Mouse (Mus musculus) urinary bladder, postnatal 0 days (tissue): ENCODE measurements around the gene Gm21988. TPM values are rescaled to one million over a fixed set of nuclear protein-coding genes. Genes with fewer than 3 reads are reported as not detected.

Experiments
- microRNA counts: library from miRNA; unstranded; fragments of <30 nt; microRNA quantifications from one replicate; lab custom pipeline; 2016
- microRNA-seq: library from miRNA; unstranded; fragments of <30 nt; microRNA quantifications from one replicate; pipeline ENCODE4, GENCODE M21; 2016
- polyA plus RNA-seq: library from polyadenylated mRNA; unstranded; fragments of >200 nt; fragmentation: Nextera tagmentation; extraction: Ambion mirVana; gene quantifications from 2 replicates; pipeline ENCODE4 v1.2.1, GENCODE M21; 2015

Gm21988 gene
- polyA plus RNA-seq, result 6.7 and 7.6 TPM in 2 replicates

DNA sequence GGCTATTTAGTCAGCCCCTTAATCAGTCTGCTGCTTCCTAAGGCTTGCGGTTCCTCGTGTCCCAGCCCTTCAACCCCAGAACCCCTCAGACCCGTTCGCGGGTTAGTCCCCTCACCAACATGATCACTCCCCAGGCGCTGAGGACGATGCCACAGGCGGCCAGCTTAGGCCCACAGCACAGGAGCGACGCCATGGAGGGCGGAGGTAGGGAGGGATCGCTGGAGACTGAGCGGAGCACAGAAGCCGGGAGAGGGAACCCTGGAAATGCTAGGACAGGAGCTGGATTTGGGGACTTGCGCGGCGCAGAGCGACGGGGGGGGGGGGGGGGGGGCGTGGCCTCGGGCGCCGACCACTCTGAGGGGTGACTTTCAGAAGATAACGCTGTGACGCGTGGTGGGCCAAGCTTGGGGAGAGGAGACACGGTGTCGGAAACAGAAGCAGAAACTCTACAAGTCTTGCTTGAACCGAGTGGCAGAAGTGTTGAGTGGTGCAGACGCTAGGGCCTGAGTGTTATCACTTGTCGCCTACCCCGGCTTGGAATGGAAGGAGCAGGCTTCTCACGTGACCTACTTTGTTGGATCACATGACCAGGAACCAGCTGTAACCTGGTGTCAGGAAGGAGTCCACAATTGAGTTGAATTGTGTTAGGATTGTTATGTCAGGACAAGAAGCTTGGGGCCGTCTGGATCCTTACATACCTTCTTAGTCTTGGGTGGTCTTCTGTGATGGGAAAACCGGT, at the start of gene Gm21988, which contains the start of gene Rnasek:
Gm21988 (minus strand) TSS at position 290 of the 739 bp plus-strand sequence.
Rnasek (minus strand) TSS at position 302 of the 739 bp plus-strand sequence.

DNA sequence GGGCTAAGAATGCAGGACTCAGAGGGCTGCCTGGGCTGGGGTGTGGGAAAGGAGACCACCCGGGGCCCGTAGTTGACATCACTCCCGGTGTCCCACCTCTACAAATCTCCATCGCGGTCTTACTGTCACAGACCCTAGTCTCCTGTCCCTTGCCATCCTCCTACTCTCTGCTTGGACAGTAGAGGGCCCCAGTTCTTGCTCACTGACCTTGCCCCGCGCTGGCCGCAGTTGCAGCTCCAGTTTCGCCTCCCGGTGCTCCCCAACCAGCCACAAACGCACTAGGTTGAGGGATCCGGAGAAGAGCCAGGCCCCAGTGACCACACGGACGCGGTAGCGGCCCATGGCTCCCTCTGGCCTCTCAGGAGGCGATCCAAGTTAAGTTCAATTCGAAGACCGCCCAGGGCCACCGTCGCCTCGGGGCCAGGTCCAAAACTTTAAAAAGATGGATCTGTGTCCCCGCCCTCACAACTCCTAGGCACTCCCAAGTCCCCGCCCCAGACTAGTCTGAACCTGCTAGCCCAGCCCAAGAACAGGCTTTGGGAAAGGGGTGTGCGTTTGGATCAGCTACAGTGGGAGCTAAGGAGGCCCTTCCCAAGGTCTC, 15.4 kb upstream of the Gm21988 start, which contains the start of gene Alox12:
Alox12 (minus strand) TSS at position 423 of the 601 bp plus-strand sequence.

GRCm38 (mm10) chr11:70237457-70238167, 2.0 kb downstream of the Gm21988 start, which contains the start of gene 0610010K14Rik:
Gene 0610010K14Rik, minus strand, starts transcription at chr11:70237914.

DNA sequence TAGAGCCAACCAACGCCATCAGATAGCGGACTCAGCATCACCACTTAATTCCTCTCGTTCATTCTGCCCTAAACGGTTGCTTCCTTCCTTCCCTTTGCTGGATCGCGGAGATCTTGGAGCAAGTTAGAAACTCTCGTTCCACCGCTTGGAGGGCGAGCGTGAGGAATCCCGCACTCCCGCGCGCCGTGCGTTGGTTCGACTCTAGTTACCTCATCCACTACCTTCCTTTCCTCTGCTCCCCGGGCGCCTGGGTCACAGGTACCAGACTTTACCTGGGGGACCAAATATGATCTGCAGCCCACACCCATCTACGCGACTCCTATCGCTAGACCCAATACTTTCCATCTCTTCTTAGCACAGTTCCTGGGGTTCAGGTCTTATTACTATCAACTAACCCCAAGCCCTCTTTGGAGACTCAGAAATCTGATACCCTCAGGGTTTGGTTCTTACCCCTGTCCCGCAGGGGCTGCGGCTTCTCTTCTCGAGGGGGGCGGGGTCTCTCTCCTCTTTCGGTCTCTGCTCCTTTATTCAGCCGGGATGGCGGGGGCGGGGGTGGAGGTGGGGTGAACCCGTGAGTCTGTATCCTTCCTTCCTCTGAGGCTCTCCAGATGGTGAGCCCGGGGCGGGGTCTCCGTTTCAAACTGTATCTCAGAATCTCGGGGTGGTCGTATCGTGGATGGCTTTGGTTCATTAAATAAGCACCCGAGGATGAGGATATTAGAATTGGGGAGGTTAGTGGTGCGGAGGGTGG, 10.2 kb downstream of the Gm21988 start, which contains the start of gene Bcl6b:
Bcl6b (minus strand) TSS at position 539 of the 751 bp plus-strand sequence.

GRCm38 (mm10) chr11:70220731-70221602, 18.7 kb downstream of the Gm21988 start, which contains the start of gene Slc16a13:
Gene Slc16a13, minus strand, starts transcription at chr11:70221064.

DNA sequence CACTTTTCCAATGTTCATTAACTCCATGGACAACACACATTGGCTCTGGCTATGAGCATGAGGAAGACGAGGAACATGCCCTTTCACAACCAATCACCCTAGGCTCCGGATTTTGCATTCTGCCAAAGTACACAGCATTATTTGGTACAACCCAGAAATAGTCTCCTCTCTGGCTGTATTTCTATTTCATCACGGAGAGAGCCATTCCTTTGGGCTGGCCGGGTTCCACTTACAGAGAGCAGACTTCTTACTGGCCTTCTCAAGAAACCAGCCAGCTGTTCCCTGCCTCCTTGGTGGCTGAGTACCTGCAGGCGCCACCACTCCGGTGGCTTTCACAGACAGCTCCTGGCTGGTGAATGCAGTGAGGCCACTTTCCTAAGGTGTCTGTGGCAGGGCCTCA, 27.2 kb downstream of the Gm21988 start, which contains the start of gene Slc16a11:
Slc16a11 (plus strand) TSS at position 330 of the 400 bp plus-strand sequence.

MicroRNAs within 50 kb of the gene (microRNA counts, 519-probe panel; counts per million panel counts)
- microRNA mmu-miR-195 (lab: Ali Mortazavi, UCI) (2,976 counts per million, percentile 46 among the panel's probes with 10 or more counts), microRNA mmu-miR-497 (lab: Ali Mortazavi, UCI) (2,929 counts per million, percentile 44 among the panel's probes with 10 or more counts)

Small RNA genes lying within 50 kb of the gene (microRNA-seq; reads per million reads assigned to microRNA genes)
- gene Mir195a, result 4,110 reads per million, percentile 87 among the genes with 10 or more reads in this experiment
- not detected for gene Mir497
- not detected for gene Mir497b

Other genes starting within 250 kb of the Gm21988 start
- gene Gabarap, start 248.7 kb downstream of the Gm21988 start, polyA plus RNA-seq, result 483 and 506 TPM in 2 replicates
- 46.2 and 46.3 TPM in 2 replicates for gene Phf23, start 244.1 kb downstream of the Gm21988 start, polyA plus RNA-seq
- 13.4 and 13.8 TPM in 2 replicates for gene Dvl2, start 239.2 kb downstream of the Gm21988 start, polyA plus RNA-seq
- gene Acadvl, start 224.4 kb downstream of the Gm21988 start, polyA plus RNA-seq, result 89.2 and 94.2 TPM in 2 replicates
- 4.8 and 5.2 TPM in 2 replicates for gene Dlg4, start 222.9 kb downstream of the Gm21988 start, polyA plus RNA-seq
- 0.23 and 0.55 TPM in 2 replicates for gene Asgr1, start 185.7 kb downstream of the Gm21988 start, polyA plus RNA-seq
- gene Asgr2, start 147.2 kb downstream of the Gm21988 start, polyA plus RNA-seq, result not detected in 2 replicates
- gene Mgl2, start 109.5 kb downstream of the Gm21988 start, polyA plus RNA-seq, result 0.58 and 0.90 TPM in 2 replicates
- gene Clec10a, start 83.6 kb downstream of the Gm21988 start, polyA plus RNA-seq, result 1.6 and 2.0 TPM in 2 replicates
- 0.87 and 1.5 TPM in 2 replicates for gene Slc16a11, start 27.1 kb downstream of the Gm21988 start, polyA plus RNA-seq
- gene Slc16a13, start 18.8 kb downstream of the Gm21988 start, polyA plus RNA-seq, result 3.1 and 4.4 TPM in 2 replicates
- 3.7 and 4.7 TPM in 2 replicates for gene Bcl6b, start 10.0 kb downstream of the Gm21988 start, polyA plus RNA-seq
- 95.7 and 103 TPM in 2 replicates for gene 0610010K14Rik, start 1.9 kb downstream of the Gm21988 start, polyA plus RNA-seq
- gene Rnasek, start within 50 bp of the Gm21988 start, polyA plus RNA-seq, result 285 and 308 TPM in 2 replicates
- gene Alox12, start 15.5 kb upstream of the Gm21988 start, polyA plus RNA-seq, result 2.3 and 3.6 TPM in 2 replicates
- gene Alox12e, start 82.8 kb upstream of the Gm21988 start, polyA plus RNA-seq, result 0.16 and 0.17 TPM in 2 replicates
- gene Alox15, start 112.2 kb upstream of the Gm21988 start, polyA plus RNA-seq, result 0.71 and 1.2 TPM in 2 replicates
- 13.3 and 16.2 TPM in 2 replicates for gene Pelp1, start 170.2 kb upstream of the Gm21988 start, polyA plus RNA-seq
- gene Arrb2, start 192.8 kb upstream of the Gm21988 start, polyA plus RNA-seq, result 8.3 and 12.3 TPM in 2 replicates
- gene Med11, start 212.1 kb upstream of the Gm21988 start, polyA plus RNA-seq, result 25.1 and 27.3 TPM in 2 replicates
- gene Zmynd15, start 219.6 kb upstream of the Gm21988 start, polyA plus RNA-seq, result 0.55 and 0.74 TPM in 2 replicates
- 11.8 and 17.9 TPM in 2 replicates for gene Cxcl16, start 220.2 kb upstream of the Gm21988 start, polyA plus RNA-seq